Mouse (Mus musculus): Measurements from ENCODE around the gene Wdr60. TPM values are rescaled to one million over a fixed set of nuclear protein-coding genes. Genes with fewer than 3 reads are reported as not detected.

The Wdr60 gene
- total RNA-seq, 2 experiments from 2014 or later = 15.2 to 16.5 TPM

- no peak for DNase-seq (ENCODE audit: low spot score in 2 of 2)
These were observed 68.9 kb downstream of the Wdr60 start for GRCm38 (mm10) chr12:116193952-116194351.

DNA sequence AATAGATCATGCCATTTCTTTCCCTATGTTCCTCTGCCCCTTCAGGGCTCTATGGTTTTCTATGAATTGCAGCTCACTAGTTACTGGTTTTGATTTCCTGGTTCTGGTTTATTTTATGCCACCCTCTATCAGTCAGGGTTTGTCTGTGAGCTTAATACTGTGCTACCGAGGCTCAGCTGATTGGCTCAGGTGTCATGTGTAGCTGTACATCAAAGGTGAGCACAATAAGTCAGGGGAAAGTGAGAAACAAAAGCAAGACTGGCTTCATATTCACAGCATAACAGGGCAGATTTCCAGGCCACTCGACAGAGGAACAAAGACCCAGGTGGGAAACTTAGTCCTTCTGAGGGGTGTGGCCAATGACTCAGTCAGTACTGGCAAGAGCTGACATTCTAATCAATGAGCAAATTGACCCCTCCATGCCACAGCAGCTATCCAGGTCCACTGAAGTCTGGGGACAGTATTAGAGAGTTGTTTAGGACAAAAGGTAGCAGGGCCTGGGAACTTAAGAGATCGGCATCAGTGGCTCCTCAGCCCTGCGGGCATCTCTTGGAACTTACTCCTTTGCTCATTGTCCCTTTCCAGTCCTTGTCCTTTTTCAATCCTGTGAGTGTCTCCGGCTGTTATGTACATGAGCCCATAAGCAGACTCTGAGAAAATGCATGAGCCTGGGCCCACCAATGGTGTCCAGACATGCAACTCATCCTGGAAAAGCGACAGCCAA lies 79.4 kb downstream of the Wdr60 start:
- no peak for DNase-seq (ENCODE audit: low spot score in 2 of 2)

DNA sequence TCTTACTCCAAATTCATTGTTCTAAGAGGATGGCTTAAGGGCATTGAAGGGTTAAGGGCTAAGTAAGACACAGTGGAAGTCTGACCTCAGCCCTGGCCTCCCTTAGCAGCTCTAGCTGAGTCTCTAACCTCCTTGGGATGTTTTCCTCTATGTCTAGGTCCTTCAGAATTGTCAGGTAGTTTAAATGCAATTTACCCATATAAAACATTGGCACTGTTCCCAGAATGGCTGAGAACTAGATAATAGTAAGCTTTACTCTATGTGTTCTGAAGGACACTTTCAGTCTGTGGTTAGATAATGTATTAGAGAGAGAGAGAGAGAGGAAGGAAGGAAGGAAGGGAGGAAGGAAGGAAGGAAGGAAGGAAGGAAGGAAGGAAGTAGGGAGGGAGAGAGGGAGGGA lies 80.4 kb downstream of the Wdr60 start:
- no peak for DNase-seq (ENCODE audit: low spot score in 2 of 2)

- no peak for DNase-seq (ENCODE audit: low spot score in 2 of 2)
These were observed 81.3 kb downstream of the Wdr60 start for GRCm38 (mm10) chr12:116181436-116182050.

DNA sequence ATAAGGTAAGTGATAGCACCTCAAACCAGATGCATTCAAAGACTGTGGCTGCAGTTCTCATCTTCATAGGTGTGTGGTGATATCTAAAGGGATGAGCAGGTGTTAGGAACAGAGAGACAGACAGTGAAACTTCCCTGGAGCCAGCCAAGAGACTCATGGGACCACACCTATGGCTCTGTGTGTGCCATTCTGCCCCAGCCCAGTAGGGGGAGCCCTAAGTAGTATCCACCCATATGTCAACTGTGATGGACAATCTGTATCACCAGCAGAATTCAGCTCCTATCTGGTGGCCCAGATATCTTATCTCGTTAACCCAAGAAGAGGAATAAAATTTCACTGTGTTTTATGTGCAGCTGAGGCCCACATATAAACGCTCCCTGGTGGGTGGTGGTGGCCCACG lies 85.9 kb downstream of the Wdr60 start:
- DNase-seq (ENCODE audit: low spot score in 2 of 2) = no peak

GRCm38 (mm10) chr12:116169666-116170065 lies 93.2 kb downstream of the Wdr60 start:
- DNase-seq (ENCODE audit: low spot score in 2 of 2) = no peak

GRCm38 (mm10) chr12:116165368-116165767 lies 97.5 kb downstream of the Wdr60 start:
- DNase-seq (ENCODE audit: low spot score in 2 of 2) = no peak

- no peak for DNase-seq (ENCODE audit: low spot score in 2 of 2)
These were observed 103.1 kb downstream of the Wdr60 start for GRCm38 (mm10) chr12:116159695-116160094.

- no peak for DNase-seq (ENCODE audit: low spot score in 2 of 2)
These were observed 103.6 kb downstream of the Wdr60 start for GRCm38 (mm10) chr12:116159223-116159622.

GRCm38 (mm10) chr12:116156792-116157532 lies 105.9 kb downstream of the Wdr60 start:
- DNase-seq (ENCODE audit: low spot score in 2 of 2) = no peak

Small RNA genes within 50 kb of the gene (microRNA-seq; reads per million reads assigned to microRNA genes)
- gene Gm23190 = 0 reads per million in 2 experiments

Other genes with a start within 250 kb of the Wdr60 start
- 10 to 100 TPM; 37.6 to 43.3 TPM for gene Zfp386, start 215.3 kb downstream of the Wdr60 start, total RNA-seq (2021)
- 1 to 10 TPM; 1.8 to 2.2 TPM for gene Vipr2, start 185.3 kb downstream of the Wdr60 start, total RNA-seq (2021)
- not detected for gene Gm11027, start 12.4 kb upstream of the Wdr60 start, total RNA-seq (2021)
- gene Esyt2, start 18.2 kb upstream of the Wdr60 start, total RNA-seq (2021) = 10 to 100 TPM; 64.7 to 65.9 TPM
- gene Ncapg2, start 142.4 kb upstream of the Wdr60 start, total RNA-seq (2021) = 1 to 10 TPM; 5.4 to 6.1 TPM
- gene Ptprn2, start 222.7 kb upstream of the Wdr60 start, total RNA-seq (2021) = 100 to 1,000 TPM; 256 to 277 TPM